Mouse (Mus musculus) spleen, adult 2 months (tissue): ENCODE data around the gene Pdia6.

Experiments
- CTCF ChIP-seq: fragments of 200-500 bp; IDR thresholded peaks from 2 replicates; pipeline ENCODE4 v1.5.1; 2011; ENCODE audit warnings: mild to moderate bottlenecking, inconsistent platforms; ENCODE audit not compliant: insufficient read depth, insufficient read length, insufficient replicate concordance; ENCODE audit errors: extremely low read depth
- POLR2A ChIP-seq: fragments of 200-500 bp; IDR thresholded peaks from 2 replicates; pipeline ENCODE4 v1.6.1; 2011; ENCODE audit warnings: low read depth, low read length, inconsistent platforms

- no peak for TF ChIP-seq CTCF
- TF ChIP-seq POLR2A = no peak
These were observed 10.7 kb upstream of the Pdia6 start for GRCm38 (mm10) chr12:17255602-17256001.
